Mouse (Mus musculus): ENCODE measurements around the gene Ptger4. TPM values are rescaled to one million over a fixed set of nuclear protein-coding genes. Genes with fewer than 3 reads are reported as not detected.
A peak's percentile ranks its signal among the peaks of the same experiment; 100 is the strongest.

Gene Ptger4
- total RNA-seq, 1 experiment from 2014 or later, result 24.5 TPM

- peak; percentile 63; the same call in 1 of the 2 replicates for ATAC-seq (replicated peaks; ENCODE audit: insufficient number of reproducible peaks, low FRiP score, low TSS enrichment, poor library complexity, severe bottlenecking)
Observed at GRCm38 (mm10) chr15:5185366-5186292, 58.4 kb downstream of the Ptger4 start, which contains the start of gene Ttc33. Ttc33 (plus strand) TSS chr15:5185525.

GRCm38 (mm10) chr15:5184668-5185330, 59.2 kb downstream of the Ptger4 start:
- ATAC-seq (replicated peaks; ENCODE audit: insufficient number of reproducible peaks, low FRiP score, low TSS enrichment, poor library complexity, severe bottlenecking), result no peak

- ATAC-seq (replicated peaks; ENCODE audit: insufficient number of reproducible peaks, low FRiP score, low TSS enrichment, poor library complexity, severe bottlenecking), result no peak
Observed at GRCm38 (mm10) chr15:5173217-5173820, 70.7 kb downstream of the Ptger4 start.

DNA sequence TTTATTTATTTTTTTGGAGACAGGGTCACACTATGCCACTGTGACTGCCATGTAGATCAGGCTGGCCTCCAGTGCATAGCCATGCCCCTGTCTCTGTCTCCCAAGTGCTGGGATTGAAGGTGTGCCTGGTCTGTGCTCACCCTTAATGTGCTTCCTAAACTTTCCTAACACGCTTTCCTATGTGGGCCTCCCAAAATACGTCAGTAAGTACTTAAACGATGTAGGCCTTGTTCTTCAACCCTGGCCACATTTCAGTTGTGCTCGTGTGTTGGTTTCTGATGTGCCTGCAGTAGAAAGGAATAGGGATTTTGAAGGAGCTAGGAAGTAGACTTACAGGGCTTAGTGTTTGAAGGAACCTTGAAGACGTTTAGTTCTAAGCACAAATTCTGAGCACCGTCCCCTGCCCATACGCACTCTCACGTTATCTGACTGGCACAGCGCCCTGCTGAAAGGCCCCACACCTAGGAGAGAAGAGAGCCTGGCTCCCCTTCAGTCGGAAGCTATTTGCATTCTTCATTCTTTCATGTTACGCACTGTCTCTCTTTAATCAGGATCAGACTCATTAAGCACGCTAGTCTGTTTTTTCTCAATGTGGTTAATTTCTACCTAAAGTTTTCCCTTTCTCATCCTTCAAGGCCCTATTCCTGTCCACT, 78.7 kb downstream of the Ptger4 start:
- ATAC-seq (replicated peaks; ENCODE audit: insufficient number of reproducible peaks, low FRiP score, low TSS enrichment, poor library complexity, severe bottlenecking), result no peak

- no peak for ATAC-seq (replicated peaks; ENCODE audit: insufficient number of reproducible peaks, low FRiP score, low TSS enrichment, poor library complexity, severe bottlenecking)
Observed at GRCm38 (mm10) chr15:5158827-5159226, 85.2 kb downstream of the Ptger4 start.

GRCm38 (mm10) chr15:5157386-5157785, 86.6 kb downstream of the Ptger4 start:
- no peak for ATAC-seq (replicated peaks; ENCODE audit: insufficient number of reproducible peaks, low FRiP score, low TSS enrichment, poor library complexity, severe bottlenecking)

Other genes starting within 250 kb of the Ptger4 start
- not detected in 3 replicates for gene C7, start 180.4 kb downstream of the Ptger4 start, total RNA-seq (2017)
- 8.2 to 42.9 TPM (median 22.5 TPM) in 3 replicates for gene Card6, start 135.6 kb downstream of the Ptger4 start, total RNA-seq (2017)
- 582 to 671 TPM (median 653 TPM) in 3 replicates for gene Rpl37, start 127.5 kb downstream of the Ptger4 start, total RNA-seq (2017)
- 22.9 to 33.6 TPM (median 26.5 TPM) in 3 replicates for gene Prkaa1, start 100.3 kb downstream of the Ptger4 start, total RNA-seq (2017)
- gene Ttc33, start 58.7 kb downstream of the Ptger4 start, total RNA-seq (2017), result 22.5 to 48.1 TPM (median 41.8 TPM) in 3 replicates

Measured in monocyte, adult 5-6 weeks (primary cell).